Mouse (Mus musculus) thymus, adult 2 months (tissue): ENCODE data around the gene Mcrs1. TPM values are rescaled to one million over a fixed set of nuclear protein-coding genes. Genes with fewer than 3 reads are reported as not detected.

Experiments used
- DNase-seq: peaks from one replicate; pipeline ENCODE4 v3.0.0; 2021
- H3K27ac ChIP-seq: fragments of 200-500 bp; 2 replicates; pipeline ENCODE4 v1.5.1; 2012; ENCODE audit warnings: low read length, control low read depth; ENCODE audit not compliant: control insufficient read depth, insufficient read depth
- H3K27me3 ChIP-seq: fragments of 200-500 bp; 2 replicates; pipeline ENCODE4 v1.6.1; 2012; ENCODE audit warnings: mild to moderate bottlenecking, low read length, moderate library complexity, mixed read lengths; ENCODE audit not compliant: control insufficient read depth, insufficient read depth
- H3K36me3 ChIP-seq: fragments of 200-500 bp; 2 replicates; pipeline ENCODE4 v1.6.1; 2012; ENCODE audit warnings: mild to moderate bottlenecking, low read length, moderate library complexity; ENCODE audit not compliant: control insufficient read depth, insufficient read depth
- H3K4me1 ChIP-seq: fragments of 200-500 bp; replicated peaks from 2 replicates; pipeline ENCODE4 v1.6.1; 2012; ENCODE audit warnings: low read length; ENCODE audit not compliant: control insufficient read depth, insufficient read depth
- H3K4me3 ChIP-seq: fragments of 200-500 bp; 2 replicates; pipeline ENCODE4 v1.5.1; 2012; ENCODE audit warnings: mild to moderate bottlenecking, low read length, control low read depth, moderate library complexity; ENCODE audit not compliant: control insufficient read depth, insufficient read depth
- CTCF ChIP-seq: fragments of 200-500 bp; IDR thresholded peaks from 2 replicates; pipeline ENCODE4 v1.5.1; 2012; ENCODE audit warnings: mild to moderate bottlenecking, control low read depth, low read length, moderate library complexity, borderline replicate concordance; ENCODE audit not compliant: control insufficient read depth, poor library complexity, insufficient read depth; ENCODE audit errors: extremely low read depth
- POLR2A ChIP-seq: fragments of 200-500 bp; IDR thresholded peaks from 2 replicates; pipeline ENCODE4 v1.6.1; 2012; ENCODE audit warnings: mild to moderate bottlenecking, low read length, control low read depth, moderate library complexity; ENCODE audit not compliant: control insufficient read depth, poor library complexity, insufficient read depth; ENCODE audit errors: extremely low read depth
- WGBS: fragments of 180-500 bp; shearing (Covaris S2); methylation state at CpG from one replicate; pipeline ENCODE4 v1.1.7; 2018; 5-methylcytosine and 5-hydroxymethylcytosine counted together
- polyA plus RNA-seq: library from polyadenylated mRNA; depleted of rRNA; stranded (reverse); fragments of >200 nt; gene quantifications from 2 replicates; pipeline ENCODE4 v1.2.3, GENCODE M21; 2012

The Mcrs1 gene
- polyA plus RNA-seq, 1 experiment, result 131 TPM

DNA sequence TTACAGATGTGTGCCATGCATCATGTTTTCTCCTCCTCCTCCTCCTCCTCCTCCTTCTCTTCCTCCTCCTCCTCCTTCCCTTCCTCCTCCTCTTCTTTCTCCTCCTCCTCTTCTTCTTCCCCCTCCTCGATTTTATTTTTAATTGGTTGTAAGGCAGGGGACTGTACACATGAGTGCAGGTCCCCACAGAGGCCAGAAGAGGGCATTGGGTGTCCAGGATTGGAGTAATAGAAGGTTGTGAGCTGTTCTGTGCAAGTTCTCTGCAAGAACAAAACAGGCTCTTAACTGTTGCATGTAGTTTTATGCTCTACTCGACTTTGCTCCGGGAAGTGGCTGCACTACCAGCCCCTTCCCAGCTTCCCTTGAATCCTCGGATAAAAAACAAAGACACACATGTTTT is 11.6 kb downstream of the Mcrs1 start:
- TF ChIP-seq POLR2A, result no peak
- no peak for TF ChIP-seq CTCF
- Histone ChIP-seq H3K27me3 (no peaks in the 10 kb centered on the region), H3K27ac (no peak overlapping the region), H3K4me3 (no peak overlapping the region), H3K36me3 (peaks cover 28% of the 10 kb centered on the region), H3K4me1 (peaks cover 33% of the 10 kb centered on the region)
- WGBS, result 82% methylated on average over 4 of the region's 4 CpGs
- DNase-seq, result no peak

DNA sequence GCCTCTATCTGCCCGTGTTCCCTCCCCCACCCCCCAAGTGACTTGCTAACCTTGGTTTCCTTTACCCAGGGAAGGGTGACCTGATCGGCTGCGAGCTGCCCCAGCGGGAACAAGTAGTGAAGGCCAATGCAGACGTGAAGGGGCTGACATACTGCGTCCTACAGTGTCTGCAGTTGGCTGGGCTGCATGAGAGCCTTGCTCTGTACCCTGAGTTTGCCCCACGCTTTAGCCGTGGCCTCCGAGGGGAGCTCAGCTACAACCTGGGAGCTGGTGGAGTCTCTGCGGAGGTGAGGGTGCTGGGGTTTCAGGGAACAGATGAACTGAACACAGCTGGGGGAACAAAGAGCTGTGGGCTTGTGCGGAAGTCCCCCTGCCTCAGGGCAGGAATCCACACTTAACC is 13.8 kb downstream of the Mcrs1 start:
- peak; percentile 59 for DNase-seq
- H3K4me3 ChIP-seq, result peak overlapping the region; percentile 48
- WGBS, result 27% methylated on average over 11 of the region's 11 CpGs
- peaks cover 21% of the 10 kb centered on the region for H3K36me3 ChIP-seq
- H3K4me1 ChIP-seq, result peaks cover 52% of the 10 kb centered on the region
- peak overlapping the region; percentile 92 for H3K27ac ChIP-seq
- TF ChIP-seq CTCF (no peak), POLR2A (peak; percentile 32; the same call in 1 of the 2 replicates)
- no peaks in the 10 kb centered on the region for H3K27me3 ChIP-seq

DNA sequence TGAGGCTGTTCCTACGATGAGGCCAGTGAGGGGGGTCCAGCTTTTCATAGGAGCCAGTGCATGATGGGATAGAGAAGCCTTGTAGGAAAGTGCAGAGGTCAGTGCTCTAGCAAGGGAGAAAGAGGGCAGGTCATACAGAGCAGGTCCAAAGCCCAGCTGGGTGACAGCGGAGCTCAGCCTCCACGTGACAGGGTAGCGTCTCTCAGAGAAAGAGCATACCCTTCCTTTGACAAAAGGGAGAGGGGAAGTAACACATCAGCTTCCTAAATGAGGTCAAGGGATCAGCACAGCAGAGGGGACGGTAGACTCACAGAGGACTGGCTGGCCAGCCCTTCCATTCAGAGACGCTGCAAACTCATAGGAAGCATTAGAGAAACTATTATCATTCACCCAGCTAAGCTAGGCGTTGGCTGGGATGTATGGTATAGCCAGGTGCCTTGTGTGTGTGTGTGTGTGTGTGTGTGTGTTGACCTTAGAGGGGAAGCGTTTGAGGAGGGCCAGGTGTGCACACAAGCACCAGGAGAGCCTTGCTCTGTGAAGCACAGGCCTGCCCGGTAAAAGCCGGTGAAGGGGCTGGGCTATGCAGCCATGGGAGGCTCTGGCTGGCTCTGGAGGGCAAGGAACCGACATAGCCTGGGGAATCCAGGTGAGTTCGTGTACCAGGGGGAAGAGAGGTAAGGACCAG is 17.3 kb downstream of the Mcrs1 start:
- peak; percentile 55 for DNase-seq
- 24% methylated on average over 12 of the region's 12 CpGs for WGBS
- no peaks in the 10 kb centered on the region for H3K36me3 ChIP-seq
- H3K4me1 ChIP-seq, result peaks cover 60% of the 10 kb centered on the region
- H3K27ac ChIP-seq, result peak overlapping the region; percentile 88
- peak overlapping the region; percentile 50 for H3K4me3 ChIP-seq
- no peak for TF ChIP-seq CTCF
- no peak for TF ChIP-seq POLR2A
- no peaks in the 10 kb centered on the region for H3K27me3 ChIP-seq

GRCm38 (mm10) chr15:99233719-99234118 is 18.0 kb downstream of the Mcrs1 start:
- peak overlapping the region; percentile 50 for H3K4me3 ChIP-seq
- TF ChIP-seq CTCF (0 out of 2 replicates have a peak, but pooled peaks have one; percentile 37), POLR2A (peak; percentile 66; the same call in 1 of the 2 replicates)
- H3K27me3 ChIP-seq, result no peaks in the 10 kb centered on the region
- H3K4me1 ChIP-seq, result peaks cover 54% of the 10 kb centered on the region
- peak overlapping the region; percentile 88 for H3K27ac ChIP-seq
- no peaks in the 10 kb centered on the region for H3K36me3 ChIP-seq
- WGBS, result 11% methylated on average over 17 of the region's 17 CpGs
- DNase-seq, result peak; percentile 84

GRCm38 (mm10) chr15:99231998-99232397 is 19.8 kb downstream of the Mcrs1 start:
- peaks cover 40% of the 10 kb centered on the region for H3K4me1 ChIP-seq
- H3K4me3 ChIP-seq, result no peak overlapping the region
- WGBS, result 76% methylated on average over 10 of the region's 10 CpGs
- H3K27ac ChIP-seq, result no peak overlapping the region
- H3K27me3 ChIP-seq, result no peaks in the 10 kb centered on the region
- no peaks in the 10 kb centered on the region for H3K36me3 ChIP-seq
- TF ChIP-seq POLR2A, result no peak
- TF ChIP-seq CTCF, result no peak
- DNase-seq, result no peak

- TF ChIP-seq POLR2A (no peak), CTCF (no peak)
- Histone ChIP-seq H3K27me3 (peaks cover 47% of the 10 kb centered on the region), H3K4me1 (peaks cover 32% of the 10 kb centered on the region), H3K4me3 (no peak overlapping the region), H3K36me3 (no peaks in the 10 kb centered on the region), H3K27ac (no peak overlapping the region)
- no peak for DNase-seq
- 33% methylated on average over 14 of the region's 14 CpGs for WGBS
Measured at GRCm38 (mm10) chr15:99226090-99226489, 25.7 kb downstream of the Mcrs1 start.
